ENCODE assay signal across 8 mouse cellular contexts in the genomic region with DNA sequence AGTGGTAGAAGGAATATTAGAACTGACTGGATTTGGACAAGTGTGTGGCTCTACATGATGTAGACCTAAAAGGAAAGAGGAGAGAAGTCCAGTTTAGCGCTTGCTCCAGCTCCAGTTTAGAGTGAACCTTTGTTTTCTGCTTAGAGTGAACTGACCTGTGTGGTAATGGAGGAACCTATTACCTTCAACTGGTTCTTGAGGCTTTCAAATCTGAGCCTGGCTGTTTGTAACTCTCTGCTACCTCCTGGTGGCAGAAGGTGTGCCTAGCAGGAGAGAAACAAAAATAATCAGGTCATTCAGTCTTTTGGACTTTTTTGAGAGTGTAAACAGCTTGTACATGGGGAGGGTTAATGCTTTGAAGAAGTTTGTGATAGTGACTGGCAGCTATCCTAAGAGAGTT. TPM values are rescaled to one million over a fixed set of nuclear protein-coding genes. Genes with fewer than 3 reads are reported as not detected.
DNase-seq lines count a peak whose midpoint lies in the region; ATAC-seq lines count a peak whose summit lies in the region.

No protein-coding gene starts in this region.

- WGBS in heart, embryonic 12.5 days = 23% methylated on average over 1 of the region's 1 CpGs

- no peaks in the 10 kb centered on the region for H3K27me3 ChIP-seq in heart, embryonic 12.5 days (replicated peaks)

- ATAC-seq in heart, embryonic 12.5 days (ENCODE audit: insufficient number of reproducible peaks, low FRiP score) = no peak

- no peaks in the 10 kb centered on the region for H3K36me3 ChIP-seq in heart, embryonic 12.5 days

- H3K9ac ChIP-seq in heart, embryonic 12.5 days = no peak overlapping the region

- H3K4me2 ChIP-seq in heart, embryonic 12.5 days = no peak overlapping the region

- H3K4me3 ChIP-seq in heart, embryonic 12.5 days = no peak overlapping the region

- H3K4me1 ChIP-seq in heart, embryonic 12.5 days (replicated peaks) = no peaks in the 10 kb centered on the region

- H3K27ac ChIP-seq in heart, embryonic 12.5 days (ENCODE audit: poor library complexity, severe bottlenecking) = no peak overlapping the region

- peak; percentile 14 to 69 for DNase-seq in heart, adult 18-20 months
- peak; percentile 81 for DNase-seq in A20 (ENCODE audit: low read depth, low spot score)
- DNase-seq in adrenal gland, adult 2 months = peak; percentile 42
- peak; percentile 70 for DNase-seq in embryo, embryonic 11 days
- DNase-seq in hindlimb bud, embryonic 11.5 days (ENCODE audit: extremely low spot score, low read depth, low spot score) = peak; percentile 73
- DNase-seq in lung, postnatal 36 days = peak; percentile 66
- peak; percentile 52 for DNase-seq in retina, postnatal 7 days (ENCODE audit: low read depth, low spot score)

- H3K9me3 ChIP-seq in heart, embryonic 12.5 days (replicated peaks) = no peaks in the 10 kb centered on the region

RNA-seq across cellular contexts. Expression of gene Slain1, which starts 44.3 kb away (rescaled TPM):
- 1 to 10 TPM in 1 of 2 experiments, under 1 TPM in 1; 0.15 to 1.2 TPM for total RNA-seq in heart, adult 18-20 months (2021)
- polyA plus RNA-seq in heart, embryonic 12.5 days (2016; fragmentation: Nextera tagmentation; extraction: Ambion mirVana) = 0.73 and 0.87 TPM in 2 replicates
- 1 to 10 TPM; 1.5 to 2.9 TPM for total RNA-seq in adrenal gland, adult 2 months (2021)
- 2.9 TPM in 2 replicates for polyA plus RNA-seq in adrenal gland, adult 2 months (2012; rRNA removed)
